Mouse (Mus musculus) MEL (cell line): ENCODE data around the gene Srbd1. TPM values are rescaled to one million over a fixed set of nuclear protein-coding genes. Genes with fewer than 3 reads are reported as not detected.

ENCODE experiments used
- DNase-seq: peaks from one replicate; pipeline ENCODE4 v3.0.0; 2011; ENCODE audit warnings: low read depth, low spot score
- H3K27ac ChIP-seq: 2 replicates; pipeline ENCODE4 v1.5.1; 2012; ENCODE audit warnings: low read depth, mild to moderate bottlenecking, control low read depth, low read length, moderate library complexity; ENCODE audit not compliant: control insufficient read depth
- H3K27me3 ChIP-seq, 2 experiments: fragments of 150-350 bp in 1 of 2; sonication (generic) in 1 of 2; 2 replicates each; pipeline ENCODE4 v1.6.1; 2012; ENCODE audit warnings: low read length in 2 of 2, mild to moderate bottlenecking in 2 of 2, improper control_type of control experiment in 1 of 2, moderate library complexity in 1 of 2; ENCODE audit not compliant: insufficient read depth in 2 of 2, control insufficient read depth in 1 of 2
- H3K36me3 ChIP-seq, 2 experiments: 2 replicates each; pipeline ENCODE4 v1.6.1; 2012 to 2014; ENCODE audit warnings: low read length in 2 of 2, improper control_type of control experiment in 1 of 2, inconsistent platforms in 1 of 2, mild to moderate bottlenecking in 1 of 2; ENCODE audit not compliant: insufficient read depth in 2 of 2, control insufficient read depth in 1 of 2
- H3K4me1 ChIP-seq, 2 experiments: fragments of 150-350 bp in 1 of 2; sonication (generic) in 1 of 2; 2 replicates each; pipeline ENCODE4 v1.6.1; 2012; ENCODE audit warnings: low read length in 2 of 2, improper control_type of control experiment in 1 of 2, mild to moderate bottlenecking in 1 of 2; ENCODE audit not compliant: insufficient read depth in 2 of 2, control insufficient read depth in 1 of 2
- H3K4me3 ChIP-seq, 2 experiments: fragments of 150-350 bp in 1 of 2; sonication (generic) in 1 of 2; 2 replicates each; pipeline ENCODE4 v1.5.1; 2012; ENCODE audit warnings: low read depth in 2 of 2, low read length in 2 of 2, mild to moderate bottlenecking in 2 of 2, moderate library complexity in 2 of 2, control low read depth in 1 of 2, improper control_type of control experiment in 1 of 2; ENCODE audit not compliant: control insufficient read depth in 1 of 2, insufficient read depth in 1 of 2
- H3K79me2 ChIP-seq: 2 replicates; pipeline ENCODE4 v1.6.1; 2012; ENCODE audit warnings: mild to moderate bottlenecking, low read length, moderate library complexity; ENCODE audit not compliant: control insufficient read depth, poor library complexity, insufficient read depth
- H3K9ac ChIP-seq: 2 replicates; pipeline ENCODE4 v1.6.1; 2012; ENCODE audit warnings: low read depth, mild to moderate bottlenecking, control low read depth, low read length, moderate library complexity; ENCODE audit not compliant: control insufficient read depth, poor library complexity, severe bottlenecking
- H3K9me3 ChIP-seq: fragments of 150-350 bp; sonication (generic); replicated peaks from 2 replicates; pipeline ENCODE4 v1.6.1; 2012; ENCODE audit warnings: mild to moderate bottlenecking, low read length, improper control_type of control experiment, moderate library complexity; ENCODE audit not compliant: insufficient read depth
- CHD2 ChIP-seq: IDR thresholded peaks from 2 replicates; pipeline ENCODE4 v1.6.1; 2011; ENCODE audit warnings: low read length, improper control_type of control experiment
- CTCF ChIP-seq, 3 experiments: IDR thresholded peaks in 2 of 3; conservative IDR thresholded peaks in 1 of 3; 2 replicates each; pipeline ENCODE4 v1.5.1; 2011 to 2012; ENCODE audit warnings: low read length in 3 of 3, low read depth in 2 of 3, mild to moderate bottlenecking in 2 of 3, improper control_type of control experiment in 1 of 3, inconsistent platforms in 1 of 3, mixed read lengths in 1 of 3, moderate library complexity in 1 of 3; ENCODE audit not compliant: control insufficient read depth in 1 of 3, insufficient read depth in 1 of 3, poor library complexity in 1 of 3, severe bottlenecking in 1 of 3
- EP300 ChIP-seq, 2 experiments: IDR thresholded peaks; 2 replicates each; pipeline ENCODE4 v1.6.1; 2011; ENCODE audit warnings: improper control_type of control experiment in 2 of 2, low read length in 2 of 2, low read depth in 1 of 2, mild to moderate bottlenecking in 1 of 2
- ETS1 ChIP-seq: IDR thresholded peaks from 2 replicates; pipeline ENCODE4 v1.6.1; 2012; ENCODE audit warnings: low read depth, mild to moderate bottlenecking, inconsistent platforms, low read length, improper control_type of control experiment, moderate library complexity
- GATA1 ChIP-seq: IDR thresholded peaks from 2 replicates; pipeline ENCODE4 v1.6.1; 2011; ENCODE audit warnings: low read depth, low read length, improper control_type of control experiment
- HCFC1 ChIP-seq: IDR thresholded peaks from 2 replicates; pipeline ENCODE4 v1.6.1; 2012; ENCODE audit warnings: low read depth, mild to moderate bottlenecking, inconsistent platforms, low read length, improper control_type of control experiment, moderate library complexity
- MAFK ChIP-seq: IDR thresholded peaks from 2 replicates; pipeline ENCODE4 v1.6.1; 2011; ENCODE audit warnings: low read depth, mild to moderate bottlenecking, low read length, improper control_type of control experiment, borderline replicate concordance
- MAX ChIP-seq: IDR thresholded peaks from 2 replicates; pipeline ENCODE4 v1.6.1; 2011; ENCODE audit warnings: low read length, improper control_type of control experiment
- MEF2A ChIP-seq: IDR thresholded peaks from 2 replicates; pipeline ENCODE4 v1.6.1; 2014; ENCODE audit warnings: low read depth, mild to moderate bottlenecking, inconsistent platforms, low read length, improper control_type of control experiment; ENCODE audit not compliant: poor library complexity, insufficient replicate concordance, severe bottlenecking; ENCODE audit errors: extremely low read depth
- MXI1 ChIP-seq: IDR thresholded peaks from 2 replicates; pipeline ENCODE4 v1.6.1; 2011; ENCODE audit warnings: mild to moderate bottlenecking, low read depth, low read length, improper control_type of control experiment
- MYC ChIP-seq: IDR thresholded peaks from 2 replicates; pipeline ENCODE4 v1.6.1; 2011; ENCODE audit warnings: low read depth, mild to moderate bottlenecking, low read length, improper control_type of control experiment, moderate library complexity
- NELFE ChIP-seq: IDR thresholded peaks from 2 replicates; pipeline ENCODE4 v1.6.1; 2011; ENCODE audit warnings: low read depth, low read length, improper control_type of control experiment
- POLR2AphosphoS5 ChIP-seq: IDR thresholded peaks from 2 replicates; pipeline ENCODE4 v1.6.1; 2012; ENCODE audit warnings: low read depth, borderline replicate concordance, mild to moderate bottlenecking, inconsistent platforms, low read length, moderate library complexity, mixed read lengths
- RAD21 ChIP-seq: IDR thresholded peaks from 2 replicates; pipeline ENCODE4 v1.6.1; 2011; ENCODE audit warnings: mild to moderate bottlenecking, low read depth, low read length, improper control_type of control experiment
- SMC3 ChIP-seq: IDR thresholded peaks from 2 replicates; pipeline ENCODE4 v1.6.1; 2011; ENCODE audit warnings: low read depth, low read length, improper control_type of control experiment
- USF2 ChIP-seq, 2 experiments: IDR thresholded peaks; 2 replicates each; pipeline ENCODE4 v1.6.1; 2011 to 2012; ENCODE audit warnings: improper control_type of control experiment in 2 of 2, low read length in 2 of 2, borderline replicate concordance in 1 of 2, inconsistent platforms in 1 of 2, low read depth in 1 of 2, mild to moderate bottlenecking in 1 of 2; ENCODE audit not compliant: insufficient read depth in 1 of 2
- ZC3H11A ChIP-seq: IDR thresholded peaks from 2 replicates; pipeline ENCODE4 v1.6.1; 2012; ENCODE audit warnings: low read depth, mild to moderate bottlenecking, inconsistent platforms, low read length, improper control_type of control experiment
- polyA plus RNA-seq, 2 experiments: library from polyadenylated mRNA; stranded (reverse) in 1 of 2; unstranded in 1 of 2; fragments of >175 nt in 1 of 2; fragments of >200 nt in 1 of 2; gene quantifications; 2 replicates each; pipeline versions ENCODE4 v1.2.1 to v1.2.4; 2012; ENCODE audit warnings: low replicate concordance in 2 of 2, low read depth in 1 of 2; ENCODE audit not compliant: insufficient read length in 2 of 2, insufficient read depth in 1 of 2, missing spikeins in 1 of 2
- total RNA-seq: library from RNA; depleted of rRNA; stranded (reverse); fragments of 300-350 nt; gene quantifications from 2 replicates; pipeline ENCODE4 v1.2.3, GENCODE M21; 2012

Gene Srbd1
- total and polyA plus RNA-seq, 3 experiments, result 14.9 to 30.5 TPM; not detected in 1

GRCm38 (mm10) chr17:86083207-86083606 is 61.8 kb downstream of the Srbd1 start:
- peaks cover 7 to 9% of the 10 kb centered on the region in 2 experiments for H3K36me3 ChIP-seq
- H3K9me3 ChIP-seq, result no peaks in the 10 kb centered on the region
- peaks cover 4 to 9% of the 10 kb centered on the region in 2 experiments for H3K4me1 ChIP-seq
- H3K27ac ChIP-seq, result no peak overlapping the region
- TF ChIP-seq ZC3H11A, result no peak
- no peak for TF ChIP-seq SMC3
- no peak for TF ChIP-seq CHD2
- TF ChIP-seq HCFC1, result no peak
- TF ChIP-seq MAFK, result no peak
- no peak for TF ChIP-seq NELFE
- TF ChIP-seq CTCF (IDR thresholded peaks at IDR 0.05 in 2 of 3, conservative IDR thresholded peaks at IDR 0.05 in 1 of 3; ENCODE audit: control insufficient read depth in 1 of 3, insufficient read depth in 1 of 3, low read depth in 2 of 3, low read length in 3 of 3, poor library complexity in 1 of 3, severe bottlenecking in 1 of 3), result no peak
- no peak for TF ChIP-seq POLR2AphosphoS5
- no peak for TF ChIP-seq GATA1
- no peak for TF ChIP-seq USF2 (IDR thresholded peaks at IDR 0.05; ENCODE audit: borderline replicate concordance in 1 of 2, insufficient read depth in 1 of 2, low read depth in 1 of 2, low read length in 2 of 2)
- no peak for TF ChIP-seq MAX
- TF ChIP-seq, all 39 proteins: peak for 0
- H3K79me2 ChIP-seq, result no peaks in the 10 kb centered on the region
- no peak overlapping the region for H3K4me3 ChIP-seq
- H3K27me3 ChIP-seq, result no peaks in the 10 kb centered on the region
- no peak overlapping the region for H3K9ac ChIP-seq
- DNase-seq, result no peak

- Histone ChIP-seq H3K9me3 (no peaks in the 10 kb centered on the region), H3K27ac (no peak overlapping the region), H3K9ac (no peak overlapping the region)
- DNase-seq, result no peak
- TF ChIP-seq RAD21 (no peak), SMC3 (no peak), CHD2 (no peak), MXI1 (no peak), EP300 (IDR thresholded peaks at IDR 0.05; ENCODE audit: low read depth in 1 of 2, low read length in 2 of 2) (no peak), MYC (no peak), MEF2A (no peak), ETS1 (no peak)
- TF ChIP-seq, all 39 proteins: peak for 0
- H3K4me3 ChIP-seq, result no peak overlapping the region
- H3K36me3 ChIP-seq, result peaks cover 0 to 10% of the 10 kb centered on the region in 2 experiments; a peak in 3 of 4 replicates
- H3K27me3 ChIP-seq, result no peaks in the 10 kb centered on the region
- no peaks in the 10 kb centered on the region for H3K79me2 ChIP-seq
- H3K4me1 ChIP-seq, result no peaks in the 10 kb centered on the region
Observed at GRCm38 (mm10) chr17:86078060-86078459, 66.9 kb downstream of the Srbd1 start.
